Mouse (Mus musculus) embryo, embryonic 9.5 days (tissue): ENCODE data around the gene Vav2.

Experiments
- DNase-seq: peaks from one replicate; pipeline ENCODE4 v3.0.0-alpha.2; 2017; ENCODE audit errors: extremely low spot score

Vav2 gene

DNA sequence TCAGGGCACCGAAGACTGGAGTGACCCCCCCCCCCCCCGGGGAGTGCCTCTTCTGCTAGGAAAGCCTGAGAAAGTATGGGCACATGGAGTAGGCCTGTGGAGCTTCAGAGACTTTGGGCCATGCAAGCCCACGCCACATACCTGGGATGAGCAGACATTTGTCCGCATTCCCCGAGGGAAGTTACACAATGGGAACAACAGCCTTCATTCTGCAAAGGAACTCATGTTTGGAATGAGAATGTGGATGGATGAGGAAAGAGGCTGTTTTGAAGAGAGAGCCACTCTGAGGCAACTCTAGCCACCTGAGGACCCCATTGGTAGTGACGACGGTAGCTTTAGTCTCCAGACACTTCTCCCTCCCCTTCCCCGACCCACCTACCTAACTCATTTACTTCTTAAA lies 106.0 kb downstream of the Vav2 start:
- no peak for DNase-seq

GRCm38 (mm10) chr2:27318606-27319005 lies 108.2 kb downstream of the Vav2 start:
- no peak for DNase-seq

DNA sequence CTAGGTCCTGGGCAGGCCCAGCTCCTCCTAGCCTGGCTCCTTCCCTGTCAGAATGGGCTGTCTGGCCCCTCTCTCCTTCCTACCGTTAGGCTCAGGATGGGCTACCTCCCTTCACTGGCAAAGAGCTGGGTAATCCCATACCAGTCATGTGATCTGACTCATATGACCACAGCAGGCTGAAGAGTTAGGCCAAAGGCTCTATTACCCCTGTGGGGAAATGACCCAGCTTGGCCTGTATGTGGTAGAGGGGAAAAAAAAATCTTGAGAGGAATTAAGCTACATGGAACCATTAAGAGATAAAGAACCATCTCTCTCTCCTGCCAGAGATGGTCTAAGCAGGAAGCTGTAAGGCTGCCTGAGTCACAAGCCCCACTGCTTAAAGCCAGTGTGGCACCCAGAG lies 108.6 kb downstream of the Vav2 start:
- no peak for DNase-seq

DNA sequence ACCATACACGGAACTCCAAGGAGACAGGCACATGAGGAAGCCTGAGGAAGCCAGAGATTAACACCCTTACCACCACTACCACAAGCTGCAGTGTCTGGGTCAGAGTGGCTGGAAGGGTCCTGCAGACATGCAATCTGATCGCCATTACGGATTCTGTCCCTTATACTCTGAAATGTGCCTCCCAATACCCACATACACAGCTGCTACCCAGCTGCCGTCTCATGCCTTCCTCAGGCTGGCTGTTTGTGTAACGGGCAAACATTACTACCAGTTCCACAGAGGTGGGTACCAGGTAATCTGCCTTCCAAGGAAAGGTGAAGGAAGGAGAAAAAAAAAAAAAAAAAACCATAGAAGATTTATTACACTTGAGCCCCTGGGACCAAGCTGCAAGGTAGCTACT lies 110.7 kb downstream of the Vav2 start:
- DNase-seq, result no peak

DNA sequence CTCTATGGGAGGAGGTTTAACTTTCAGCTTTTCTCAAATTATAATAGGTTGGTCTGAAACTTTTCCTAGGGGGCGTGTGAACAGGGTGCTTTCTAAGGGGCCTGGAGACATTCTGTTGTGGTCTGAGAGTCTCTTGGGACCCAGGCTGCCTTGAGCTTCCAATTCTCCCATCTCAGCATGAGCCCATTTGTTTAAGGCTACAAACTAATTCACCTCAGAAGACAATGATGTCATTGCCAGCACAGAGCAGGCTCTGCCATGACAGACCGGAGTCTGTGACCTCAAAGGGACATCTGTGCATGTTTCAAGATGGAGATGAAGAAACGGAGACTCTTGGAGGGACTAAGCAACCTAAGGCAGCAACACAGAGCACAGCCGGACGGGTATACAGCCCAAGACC lies 112.6 kb downstream of the Vav2 start:
- no peak for DNase-seq

DNA sequence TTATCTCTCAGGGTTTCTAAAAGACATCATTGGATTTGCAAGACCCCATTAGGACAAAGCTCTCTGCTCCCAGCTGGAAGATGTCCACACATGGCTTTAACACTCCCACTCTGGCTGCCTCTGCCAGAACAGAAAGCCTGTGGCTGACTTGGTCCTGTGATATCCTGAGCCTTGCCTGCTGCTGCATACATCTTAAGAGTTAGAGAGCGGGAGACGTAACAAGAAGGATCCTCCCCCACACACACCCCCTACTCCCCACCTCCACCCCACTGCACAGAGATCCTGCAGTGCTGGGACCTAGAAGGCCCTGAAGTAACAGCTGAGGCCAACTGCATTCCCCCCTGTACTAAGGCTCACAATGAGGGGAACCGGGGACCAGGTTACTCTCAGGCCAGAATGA lies 114.3 kb downstream of the Vav2 start:
- no peak for DNase-seq

DNA sequence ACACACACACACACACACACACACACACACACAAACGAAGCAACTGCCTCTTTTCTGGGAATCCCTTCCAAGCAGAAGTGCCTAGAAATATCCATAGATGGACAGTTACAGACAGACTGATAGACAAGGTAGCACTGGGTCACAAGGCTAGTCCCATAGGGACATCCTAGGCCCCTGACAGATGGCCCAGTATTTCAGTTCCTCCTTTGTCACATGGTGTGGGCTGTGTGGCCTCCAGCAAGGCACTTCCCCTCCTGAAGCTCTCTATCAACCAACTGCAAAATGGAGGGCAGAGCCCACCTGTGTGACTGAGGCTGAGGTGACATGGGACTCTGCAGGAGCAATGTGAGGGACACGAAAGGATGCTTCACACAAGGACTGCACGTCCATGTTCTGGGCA lies 115.2 kb downstream of the Vav2 start:
- DNase-seq, result no peak

DNA sequence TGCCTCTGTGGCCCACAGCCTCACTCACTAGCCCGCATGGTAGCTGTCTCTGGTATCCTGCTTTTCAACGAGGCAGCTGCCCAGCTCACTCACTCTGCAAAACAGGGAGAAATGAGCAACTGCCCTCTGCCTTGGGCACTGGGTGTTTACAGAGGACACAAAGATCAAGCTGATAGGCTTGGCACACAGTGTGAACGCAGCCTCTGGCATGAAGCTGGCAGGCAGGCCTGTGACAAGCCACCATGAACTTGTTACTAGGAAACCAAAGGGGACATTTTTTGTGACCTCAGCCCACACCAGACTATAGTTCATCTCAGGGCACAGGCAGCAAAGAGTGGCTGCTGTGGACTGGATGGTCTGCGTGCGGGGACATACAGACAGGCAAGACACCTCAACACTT lies 115.9 kb downstream of the Vav2 start:
- DNase-seq, result no peak

DNA sequence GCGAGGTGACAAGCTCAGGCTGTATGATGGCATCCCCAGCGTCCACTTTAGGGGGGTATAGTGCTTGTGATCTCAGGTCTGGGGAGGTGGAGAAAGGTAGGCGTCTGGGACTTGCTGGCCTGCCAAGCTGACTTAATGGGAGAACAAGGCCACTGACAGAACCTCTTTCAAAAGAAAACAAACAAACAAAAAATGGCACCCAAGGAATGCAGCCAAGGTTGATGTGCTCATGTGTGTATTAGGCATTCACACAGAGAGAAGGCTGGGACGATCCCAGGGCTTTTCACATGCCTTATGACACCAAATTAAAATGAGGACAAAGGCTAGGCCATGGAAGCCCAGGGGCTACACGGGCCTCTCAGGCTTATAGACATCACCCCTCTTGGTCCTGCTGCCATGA lies 116.6 kb downstream of the Vav2 start:
- DNase-seq, result no peak

- DNase-seq, result no peak
Measured at GRCm38 (mm10) chr2:27306628-27307027, 120.2 kb downstream of the Vav2 start.

DNA sequence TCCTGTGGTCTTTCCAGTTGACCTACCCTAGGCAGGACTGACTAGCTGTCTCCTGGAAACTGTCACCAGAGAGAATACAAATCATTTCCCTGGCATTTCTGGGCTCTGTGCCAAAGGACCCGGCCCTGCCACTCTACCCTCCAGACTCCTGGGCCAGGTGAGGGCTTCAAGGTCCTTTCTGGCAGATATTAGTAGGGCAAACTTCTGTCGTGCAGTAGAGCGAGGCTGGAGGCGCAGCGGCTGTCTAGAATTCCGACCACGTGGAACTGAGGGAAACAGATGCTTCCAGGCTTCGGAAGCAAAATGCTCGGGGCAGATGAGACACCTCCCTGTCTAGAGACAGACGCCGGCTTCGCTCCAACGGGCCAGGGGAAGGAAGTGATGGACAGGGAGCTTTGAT lies 122.1 kb downstream of the Vav2 start:
- DNase-seq, result no peak

DNA sequence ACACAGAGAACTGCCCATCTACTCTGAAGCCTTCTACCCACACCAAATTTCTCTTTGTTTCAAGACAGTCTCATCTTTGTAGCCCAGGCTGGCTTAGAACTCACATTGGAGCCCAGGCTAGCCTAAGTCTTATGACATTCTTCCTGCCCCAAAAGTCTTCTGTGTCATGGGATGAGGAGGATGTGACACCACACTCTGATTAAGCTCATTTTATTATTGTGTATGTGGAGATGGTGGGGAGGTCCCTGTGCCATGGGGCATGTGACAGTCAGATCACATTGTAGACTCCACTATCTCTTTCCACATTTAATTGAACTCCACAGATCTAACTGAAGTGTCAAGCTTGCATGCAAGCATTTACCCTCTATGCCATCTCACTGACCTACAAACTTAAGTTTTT lies 122.8 kb downstream of the Vav2 start:
- DNase-seq, result no peak

GRCm38 (mm10) chr2:27301444-27302111 lies 125.3 kb downstream of the Vav2 start:
- no peak for DNase-seq

GRCm38 (mm10) chr2:27300725-27301443 lies 125.9 kb downstream of the Vav2 start:
- DNase-seq, result no peak

DNA sequence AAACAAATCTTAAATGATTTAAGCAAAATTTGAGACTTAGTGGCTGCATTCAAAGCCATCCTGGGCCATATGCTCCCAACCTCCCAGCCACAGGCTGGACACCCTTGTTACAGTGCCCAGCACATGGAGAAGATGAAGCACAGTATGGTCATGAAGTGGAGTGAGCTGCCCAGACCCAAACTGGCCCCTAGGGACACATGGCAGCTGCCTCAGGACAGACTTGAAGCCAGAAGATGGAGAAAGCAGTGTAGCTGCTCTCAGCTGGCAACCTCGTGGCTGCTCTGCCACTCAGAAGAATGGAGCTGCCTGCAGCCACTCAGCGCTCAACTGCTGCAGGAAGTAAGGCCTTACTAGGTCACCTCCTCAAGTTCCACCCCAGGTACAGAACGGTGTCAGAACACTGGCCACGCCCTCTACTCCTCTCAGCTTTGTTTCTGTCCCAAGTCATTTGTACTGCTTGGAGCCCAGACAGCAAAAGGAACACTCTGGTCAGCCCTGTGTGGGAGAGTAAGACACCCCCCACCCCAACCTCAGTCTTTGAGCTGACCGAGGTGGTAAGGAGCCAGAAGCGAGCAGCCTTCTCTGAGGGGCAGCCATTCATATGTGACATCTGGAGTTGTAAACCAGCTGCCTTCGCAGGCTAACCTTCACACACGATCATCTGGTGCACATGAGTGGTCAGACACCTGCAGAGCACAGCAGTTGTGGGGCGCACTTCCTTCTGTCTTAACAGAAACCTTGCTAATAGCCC lies 130.0 kb downstream of the Vav2 start:
- DNase-seq, result no peak

GRCm38 (mm10) chr2:27294777-27295176 lies 132.1 kb downstream of the Vav2 start:
- DNase-seq, result no peak

GRCm38 (mm10) chr2:27289019-27289418 lies 137.8 kb downstream of the Vav2 start:
- DNase-seq, result peak; percentile 83

GRCm38 (mm10) chr2:27286971-27287710 lies 139.7 kb downstream of the Vav2 start:
- no peak for DNase-seq

DNA sequence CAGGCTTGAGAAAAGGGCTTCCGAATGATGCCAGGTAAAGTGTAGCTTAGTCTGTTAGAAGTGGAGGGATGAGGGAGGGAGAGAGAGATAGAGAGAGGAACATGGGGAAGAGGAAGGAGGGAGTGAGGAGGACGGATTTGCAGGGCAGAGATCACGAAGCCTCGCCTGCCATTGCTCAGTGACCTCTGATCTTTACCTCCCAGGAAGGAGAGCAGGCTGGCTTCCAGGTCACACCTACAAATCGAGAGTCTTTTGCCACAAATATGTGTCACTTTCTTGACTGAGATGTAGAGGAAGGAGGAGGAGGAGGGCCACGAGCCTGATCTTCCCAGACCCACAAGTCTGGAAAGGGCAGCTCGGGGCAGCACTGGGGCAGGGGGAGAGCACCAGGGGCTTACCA lies 142.4 kb downstream of the Vav2 start:
- DNase-seq, result no peak

GRCm38 (mm10) chr2:27281771-27282170 lies 145.1 kb downstream of the Vav2 start:
- no peak for DNase-seq

GRCm38 (mm10) chr2:27280920-27281611 lies 145.8 kb downstream of the Vav2 start:
- DNase-seq, result peak; percentile 67

DNA sequence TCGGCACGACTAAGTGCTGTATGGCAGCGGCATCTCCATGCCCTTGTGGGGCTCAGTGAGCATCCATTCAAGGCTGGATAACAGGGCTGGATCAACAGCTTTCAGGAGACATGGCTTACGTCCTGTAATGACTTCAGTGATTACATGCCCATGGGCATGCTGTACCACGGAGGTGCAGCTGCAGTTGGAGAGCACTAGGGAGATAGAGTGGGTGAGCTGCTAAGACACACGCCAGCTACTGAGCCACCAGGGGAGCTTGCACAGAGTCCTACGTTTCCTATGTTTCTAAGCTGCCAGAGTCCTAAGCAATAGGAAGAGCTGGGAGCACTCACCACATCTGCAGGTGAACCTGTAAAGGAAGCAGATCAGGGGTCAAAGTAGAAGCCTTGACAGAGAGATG lies 148.0 kb downstream of the Vav2 start:
- DNase-seq, result no peak
